Mouse (Mus musculus) lung, adult 2 months (tissue): ENCODE measurements around the gene Yipf1.

ENCODE experiments used
- CTCF ChIP-seq: fragments of 200-500 bp; IDR thresholded peaks from 2 replicates; pipeline ENCODE4 v1.5.1; 2011; ENCODE audit warnings: mild to moderate bottlenecking, low read length, control low read depth; ENCODE audit not compliant: insufficient read depth
- POLR2A ChIP-seq: fragments of 200-500 bp; IDR thresholded peaks from 2 replicates; pipeline ENCODE4 v1.6.1; 2011; ENCODE audit warnings: low read depth, mild to moderate bottlenecking, control low read depth, low read length, borderline replicate concordance; ENCODE audit errors: extremely low read depth

DNA sequence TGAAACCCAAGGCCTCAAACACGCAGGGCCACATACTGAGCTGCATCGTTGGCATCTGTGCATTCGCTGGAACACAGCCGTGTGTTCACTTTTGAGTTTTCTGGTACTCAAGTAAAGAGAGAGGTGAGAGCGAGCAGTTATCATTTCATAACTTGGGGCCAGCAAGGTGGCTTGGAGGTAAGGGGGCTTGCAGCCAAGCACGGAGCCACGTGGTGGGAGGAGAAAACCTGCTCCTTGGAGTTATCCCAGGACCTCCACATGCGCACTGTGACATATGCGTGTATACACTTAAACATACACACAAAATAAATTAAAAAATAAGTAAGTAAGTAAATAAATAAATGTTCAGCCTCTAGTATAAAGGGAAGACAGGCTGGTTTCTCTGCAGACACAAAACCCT is 11.9 kb upstream of the Yipf1 start:
- no peak for TF ChIP-seq CTCF
- no peak for TF ChIP-seq POLR2A
